Mouse (Mus musculus) hindbrain, embryonic 10.5 days (tissue): ENCODE measurements around the gene Ubash3b. TPM values are rescaled to one million over a fixed set of nuclear protein-coding genes. Genes with fewer than 3 reads are reported as not detected.

Source experiments
- DNase-seq: peaks from one replicate; pipeline ENCODE4 v3.0.0-alpha.2; 2017; ENCODE audit warnings: low spot score
- H3K27ac ChIP-seq: fragments of 300-500 bp; sonication (generic); 2 replicates; pipeline ENCODE4 v1.5.1; 2016; ENCODE audit warnings: mild to moderate bottlenecking, moderate library complexity
- H3K27me3 ChIP-seq: fragments of 300-500 bp; sonication (generic); 2 replicates; pipeline ENCODE4 v1.6.1; 2016; ENCODE audit warnings: mild to moderate bottlenecking; ENCODE audit not compliant: poor library complexity, insufficient read depth, severe bottlenecking
- H3K36me3 ChIP-seq: fragments of 300-500 bp; sonication (generic); 2 replicates; pipeline ENCODE4 v1.6.1; 2016; ENCODE audit warnings: mild to moderate bottlenecking, moderate library complexity
- H3K4me1 ChIP-seq: fragments of 300-500 bp; sonication (generic); replicated peaks from 2 replicates; pipeline ENCODE4 v1.6.1; 2016; ENCODE audit warnings: mild to moderate bottlenecking
- H3K4me3 ChIP-seq: fragments of 300-500 bp; sonication (generic); 2 replicates; pipeline ENCODE4 v1.5.1; 2016; ENCODE audit warnings: mild to moderate bottlenecking, moderate library complexity
- H3K9me3 ChIP-seq: fragments of 300-500 bp; sonication (generic); 2 replicates; pipeline ENCODE4 v1.6.1; 2016; ENCODE audit warnings: mild to moderate bottlenecking, moderate library complexity
- WGBS: fragments of 180-500 bp; shearing (Covaris S2); methylation state at CpG from one replicate; pipeline ENCODE4 v1.1.7; 2016; 5-methylcytosine and 5-hydroxymethylcytosine counted together
- polyA plus RNA-seq: library from polyadenylated mRNA; unstranded; fragments of >200 nt; fragmentation: Nextera tagmentation; extraction: Ambion mirVana; gene quantifications from 2 replicates; pipeline ENCODE4 v1.2.1, GENCODE M21; 2016

The Ubash3b gene
- polyA plus RNA-seq, 1 experiment from 2014 or later, result 8.5 TPM

- no peak overlapping the region for H3K27ac ChIP-seq
- no peaks in the 10 kb centered on the region for H3K9me3 ChIP-seq
- no peaks in the 10 kb centered on the region for H3K27me3 ChIP-seq
- 93% methylated on average over 11 of the region's 11 CpGs for WGBS
- peaks cover 6% of the 10 kb centered on the region; the same call in 1 of the 2 replicates for H3K4me1 ChIP-seq
- H3K4me3 ChIP-seq, result no peak overlapping the region
- no peak for DNase-seq
- no peaks in the 10 kb centered on the region for H3K36me3 ChIP-seq
Measured at GRCm38 (mm10) chr9:41122390-41123110, 38.9 kb downstream of the Ubash3b start.

GRCm38 (mm10) chr9:41121701-41122354 is 39.7 kb downstream of the Ubash3b start:
- Histone ChIP-seq H3K27me3 (no peaks in the 10 kb centered on the region), H3K36me3 (no peaks in the 10 kb centered on the region), H3K4me3 (no peak overlapping the region), H3K4me1 (peaks cover 6% of the 10 kb centered on the region; the same call in 1 of the 2 replicates), H3K27ac (no peak overlapping the region), H3K9me3 (no peaks in the 10 kb centered on the region)
- 91% methylated on average over 6 of the region's 6 CpGs for WGBS
- no peak for DNase-seq

DNA sequence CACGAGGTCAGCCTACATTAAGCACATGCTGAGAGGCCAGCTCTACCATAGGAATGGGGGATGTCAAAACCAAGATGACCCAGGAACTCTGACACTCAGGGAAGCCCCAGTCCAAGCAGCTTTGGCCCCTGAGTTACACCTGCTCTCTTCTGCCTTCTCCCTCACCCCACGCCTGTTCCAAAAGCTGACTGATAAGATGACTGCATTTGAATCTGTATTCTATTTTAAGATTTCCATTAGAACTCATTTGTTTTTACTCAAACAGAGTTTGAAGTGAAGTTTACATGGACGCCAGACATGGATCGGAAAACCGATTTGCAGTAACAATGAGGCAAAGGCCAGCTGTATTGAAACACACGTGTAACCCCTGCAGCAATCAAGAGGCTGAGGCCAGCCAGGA is 41.5 kb downstream of the Ubash3b start:
- no peak for DNase-seq
- H3K36me3 ChIP-seq, result no peaks in the 10 kb centered on the region
- no peak overlapping the region for H3K27ac ChIP-seq
- peaks cover 6% of the 10 kb centered on the region; the same call in 1 of the 2 replicates for H3K4me1 ChIP-seq
- no peaks in the 10 kb centered on the region for H3K9me3 ChIP-seq
- WGBS, result 82% methylated on average over 6 of the region's 6 CpGs
- no peak overlapping the region for H3K4me3 ChIP-seq
- H3K27me3 ChIP-seq, result no peaks in the 10 kb centered on the region

DNA sequence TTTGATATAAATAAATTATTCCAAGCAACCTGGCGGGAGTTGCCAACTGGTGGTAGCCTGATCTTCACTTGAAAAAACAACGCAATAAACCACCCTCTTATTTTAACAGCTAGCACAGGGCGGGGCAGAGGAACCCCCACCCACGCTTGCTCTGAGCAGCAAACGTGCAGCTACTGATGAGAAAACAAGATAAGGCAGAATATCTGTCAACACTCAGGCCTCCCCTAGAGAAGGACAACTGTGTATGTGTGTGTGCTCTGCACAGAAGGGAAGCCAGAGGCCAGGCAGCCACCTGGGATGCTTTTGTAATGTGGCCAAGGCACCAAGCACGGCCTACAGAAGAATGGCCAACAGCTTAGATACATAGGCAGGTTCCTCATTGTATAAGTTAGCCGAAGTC is 43.4 kb downstream of the Ubash3b start:
- DNase-seq, result no peak
- no peak overlapping the region for H3K4me3 ChIP-seq
- no peaks in the 10 kb centered on the region for H3K27me3 ChIP-seq
- H3K27ac ChIP-seq, result no peak overlapping the region
- no peaks in the 10 kb centered on the region for H3K9me3 ChIP-seq
- no peaks in the 10 kb centered on the region for H3K36me3 ChIP-seq
- H3K4me1 ChIP-seq, result peaks cover 6% of the 10 kb centered on the region; the same call in 1 of the 2 replicates
- 62% methylated on average over 7 of the region's 7 CpGs for WGBS

DNA sequence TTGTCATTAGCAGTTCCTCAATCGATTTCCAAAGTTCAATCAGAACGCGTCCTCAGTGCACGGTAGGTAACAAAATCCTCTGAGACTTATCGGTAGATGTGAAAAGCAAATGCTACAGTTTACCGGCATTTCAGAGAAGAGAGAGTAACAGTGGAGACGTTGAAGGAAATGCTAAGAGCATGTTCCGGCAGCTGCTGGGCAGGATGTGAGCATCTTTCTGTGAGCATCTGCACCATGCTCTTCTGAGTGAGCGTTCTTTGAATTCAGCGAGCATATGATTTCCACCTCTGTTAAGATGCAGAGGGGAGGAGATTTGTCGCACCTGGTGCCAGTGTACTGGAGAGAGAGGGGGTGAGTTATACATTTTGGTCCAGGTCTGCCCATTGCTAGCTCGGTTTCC is 45.4 kb downstream of the Ubash3b start:
- DNase-seq, result no peak

GRCm38 (mm10) chr9:41114367-41114766 is 47.1 kb downstream of the Ubash3b start:
- H3K36me3 ChIP-seq, result no peaks in the 10 kb centered on the region
- no peak for DNase-seq
- H3K9me3 ChIP-seq, result no peaks in the 10 kb centered on the region
- H3K4me1 ChIP-seq, result peaks cover 6% of the 10 kb centered on the region; the same call in 1 of the 2 replicates
- H3K27me3 ChIP-seq, result no peaks in the 10 kb centered on the region
- WGBS, result 86% methylated on average over 9 of the region's 9 CpGs
- no peak overlapping the region for H3K4me3 ChIP-seq
- no peak overlapping the region for H3K27ac ChIP-seq

More for the DNA sequence above, 45.4 kb downstream of the Ubash3b start:
- Histone ChIP-seq H3K9me3 (no peaks in the 10 kb centered on the region), H3K36me3 (no peaks in the 10 kb centered on the region), H3K27me3 (no peaks in the 10 kb centered on the region), H3K27ac (no peak overlapping the region), H3K4me1 (peaks cover 6% of the 10 kb centered on the region; the same call in 1 of the 2 replicates), H3K4me3 (no peak overlapping the region)
- WGBS, result 88% methylated on average over 12 of the region's 12 CpGs

DNA sequence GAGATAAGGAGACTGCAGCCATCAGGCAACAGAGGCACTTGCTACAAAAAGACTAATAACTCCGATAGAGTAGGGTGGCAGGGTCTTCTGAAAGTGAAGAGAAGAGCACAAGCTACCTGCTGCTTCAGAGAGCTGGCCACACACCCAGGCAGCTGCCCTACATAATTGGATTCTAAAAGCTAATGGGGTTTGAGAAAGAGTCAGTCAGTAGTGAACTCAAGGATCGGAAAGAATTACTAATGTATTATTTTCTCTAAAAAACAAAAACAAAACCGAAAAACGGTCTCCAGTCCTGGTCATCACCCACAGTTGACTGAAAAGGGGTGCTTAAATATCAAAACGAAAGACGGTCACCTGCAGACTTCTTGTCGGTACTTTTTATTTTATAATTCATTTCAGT is 51.7 kb downstream of the Ubash3b start:
- H3K27ac ChIP-seq, result no peak overlapping the region
- H3K27me3 ChIP-seq, result peaks cover 4% of the 10 kb centered on the region; the same call in 1 of the 2 replicates
- WGBS, result 88% methylated on average over 7 of the region's 7 CpGs
- no peaks in the 10 kb centered on the region for H3K36me3 ChIP-seq
- no peak overlapping the region for H3K4me3 ChIP-seq
- no peak for DNase-seq
- H3K4me1 ChIP-seq, result peaks cover 8% of the 10 kb centered on the region
- H3K9me3 ChIP-seq, result no peaks in the 10 kb centered on the region

- DNase-seq, result no peak
- peaks cover 8% of the 10 kb centered on the region for H3K4me1 ChIP-seq
- H3K4me3 ChIP-seq, result no peak overlapping the region
- no peak overlapping the region for H3K27ac ChIP-seq
- no peaks in the 10 kb centered on the region for H3K9me3 ChIP-seq
- no peaks in the 10 kb centered on the region for H3K36me3 ChIP-seq
- peaks cover 4% of the 10 kb centered on the region; the same call in 1 of the 2 replicates for H3K27me3 ChIP-seq
- WGBS, result 87% methylated on average over 14 of the region's 14 CpGs
Measured at GRCm38 (mm10) chr9:41108324-41109180, 52.9 kb downstream of the Ubash3b start.

GRCm38 (mm10) chr9:41105201-41105643 is 56.3 kb downstream of the Ubash3b start:
- Histone ChIP-seq H3K27ac (0 out of 2 replicates have a peak overlapping the region, but pooled peaks have one; percentile 1), H3K4me1 (peaks cover 17% of the 10 kb centered on the region), H3K4me3 (no peak overlapping the region), H3K27me3 (peaks cover 4% of the 10 kb centered on the region; the same call in 1 of the 2 replicates), H3K36me3 (no peaks in the 10 kb centered on the region), H3K9me3 (no peaks in the 10 kb centered on the region)
- no peak for DNase-seq
- WGBS, result 52% methylated on average over 7 of the region's 7 CpGs

DNA sequence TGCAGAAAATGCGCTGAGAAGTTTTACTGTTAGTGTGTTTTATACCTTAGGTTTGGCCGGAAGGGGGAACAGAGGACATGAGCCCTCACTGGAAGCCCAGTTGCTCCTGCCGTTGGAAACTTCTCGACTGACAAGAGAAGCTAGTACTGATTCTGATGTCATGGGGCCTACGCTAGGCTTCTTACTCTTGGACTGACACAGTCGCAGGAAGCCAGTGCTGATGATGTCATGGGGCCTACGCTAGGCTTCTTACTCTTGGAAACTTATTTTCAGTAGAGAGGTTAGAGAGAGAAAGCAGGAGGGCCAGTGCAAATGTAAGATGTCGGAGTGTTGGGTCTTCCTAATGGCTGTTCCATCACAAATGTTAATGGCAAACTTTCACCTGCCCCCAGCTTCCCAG is 57.8 kb downstream of the Ubash3b start:
- Histone ChIP-seq H3K27ac (no peak overlapping the region), H3K27me3 (peaks cover 4% of the 10 kb centered on the region; the same call in 1 of the 2 replicates), H3K4me3 (no peak overlapping the region), H3K9me3 (no peaks in the 10 kb centered on the region), H3K4me1 (peaks cover 29% of the 10 kb centered on the region), H3K36me3 (no peaks in the 10 kb centered on the region)
- 93% methylated on average over 8 of the region's 8 CpGs for WGBS
- DNase-seq, result no peak

DNA sequence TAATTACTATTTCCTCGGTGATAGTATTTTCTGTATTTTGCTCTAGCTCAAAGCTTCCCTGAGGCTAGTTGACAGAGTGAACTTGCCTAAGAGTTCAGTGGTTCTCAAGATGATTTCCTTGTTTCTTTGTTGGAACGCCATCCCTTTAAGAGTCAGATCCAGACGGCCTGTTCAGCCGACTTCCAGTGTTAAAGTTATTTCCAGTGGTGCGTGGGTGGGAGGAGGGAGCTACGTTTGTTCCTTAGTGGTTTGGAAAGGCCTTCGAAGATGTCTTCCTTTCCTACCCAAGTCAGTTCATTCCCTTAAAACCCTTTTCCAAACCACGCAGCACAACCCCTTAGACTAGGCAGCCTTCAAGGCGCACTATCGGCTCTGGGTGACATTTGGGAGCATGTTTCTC is 58.9 kb downstream of the Ubash3b start:
- no peak overlapping the region for H3K27ac ChIP-seq
- no peaks in the 10 kb centered on the region for H3K36me3 ChIP-seq
- peaks cover 29% of the 10 kb centered on the region for H3K4me1 ChIP-seq
- 82% methylated on average over 10 of the region's 10 CpGs for WGBS
- no peak overlapping the region for H3K4me3 ChIP-seq
- no peaks in the 10 kb centered on the region for H3K9me3 ChIP-seq
- peaks cover 4% of the 10 kb centered on the region; the same call in 1 of the 2 replicates for H3K27me3 ChIP-seq
- DNase-seq, result no peak

- Histone ChIP-seq H3K4me3 (no peak overlapping the region), H3K27ac (peak overlapping the region; percentile 25; the same call in 1 of the 2 replicates), H3K36me3 (no peaks in the 10 kb centered on the region), H3K27me3 (no peaks in the 10 kb centered on the region), H3K4me1 (peaks cover 21% of the 10 kb centered on the region), H3K9me3 (no peaks in the 10 kb centered on the region)
- 78% methylated on average over 8 of the region's 8 CpGs for WGBS
- DNase-seq, result no peak
Measured at GRCm38 (mm10) chr9:41099897-41100296, 61.6 kb downstream of the Ubash3b start.
